Mouse (Mus musculus) heart, embryonic 10.5 days (tissue): ENCODE results near the gene Ccdc171. TPM values are rescaled to one million over a fixed set of nuclear protein-coding genes. Genes with fewer than 3 reads are reported as not detected.

Source experiments
- DNase-seq: peaks from one replicate; pipeline ENCODE4 v3.0.0-alpha.2; 2017; ENCODE audit warnings: low spot score
- H3K27ac ChIP-seq: fragments of 300-500 bp; sonication (generic); 2 replicates; pipeline ENCODE4 v1.5.1; 2016; ENCODE audit warnings: mild to moderate bottlenecking
- H3K27me3 ChIP-seq: fragments of 300-500 bp; sonication (generic); 2 replicates; pipeline ENCODE4 v1.6.1; 2016; ENCODE audit warnings: mild to moderate bottlenecking; ENCODE audit not compliant: poor library complexity, insufficient read depth, severe bottlenecking
- H3K36me3 ChIP-seq: fragments of 300-500 bp; sonication (generic); 2 replicates; pipeline ENCODE4 v1.6.1; 2016; ENCODE audit warnings: mild to moderate bottlenecking, moderate library complexity
- H3K4me1 ChIP-seq: fragments of 300-500 bp; sonication (generic); 2 replicates; pipeline ENCODE4 v1.6.1; 2016; ENCODE audit warnings: mild to moderate bottlenecking
- H3K4me3 ChIP-seq: fragments of 300-500 bp; sonication (generic); 2 replicates; pipeline ENCODE4 v1.5.1; 2016; ENCODE audit warnings: mild to moderate bottlenecking, moderate library complexity
- H3K9me3 ChIP-seq: fragments of 300-500 bp; sonication (generic); 2 replicates; pipeline ENCODE4 v1.6.1; 2016; ENCODE audit warnings: mild to moderate bottlenecking, moderate library complexity
- WGBS: fragments of 180-500 bp; shearing (Covaris S2); methylation state at CpG from one replicate; pipeline ENCODE4 v1.1.7; 2016; 5-methylcytosine and 5-hydroxymethylcytosine counted together
- polyA plus RNA-seq: library from polyadenylated mRNA; unstranded; fragments of >200 nt; fragmentation: Nextera tagmentation; extraction: Ambion mirVana; gene quantifications from 2 replicates; pipeline ENCODE4 v1.2.1, GENCODE M21; 2016

The Ccdc171 gene
- polyA plus RNA-seq, 1 experiment from 2014 or later = 3.3 TPM

DNA sequence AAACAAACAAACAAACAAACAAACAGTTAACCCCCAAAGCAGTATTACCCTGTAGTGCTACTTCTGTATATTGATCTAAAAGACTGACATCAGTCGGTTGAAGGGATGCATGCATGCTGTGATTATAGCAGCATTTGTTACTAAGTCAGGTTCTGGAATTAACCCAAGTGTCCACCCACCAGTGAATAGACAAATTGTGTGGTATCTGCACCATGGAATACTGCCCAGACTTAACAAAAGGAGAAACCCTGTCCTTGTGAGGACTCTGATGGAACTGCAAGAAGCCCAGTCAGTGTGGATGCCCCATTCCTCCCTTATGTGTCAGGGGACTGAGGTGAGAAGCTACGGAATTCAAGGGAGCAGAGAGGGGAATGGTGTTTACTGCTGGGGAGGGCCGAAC lies 336.4 kb downstream of the Ccdc171 start:
- Histone ChIP-seq H3K4me1 (no peaks in the 10 kb centered on the region), H3K9me3 (no peaks in the 10 kb centered on the region)
- WGBS = 67% methylated on average over 3 of the region's 3 CpGs

DNA sequence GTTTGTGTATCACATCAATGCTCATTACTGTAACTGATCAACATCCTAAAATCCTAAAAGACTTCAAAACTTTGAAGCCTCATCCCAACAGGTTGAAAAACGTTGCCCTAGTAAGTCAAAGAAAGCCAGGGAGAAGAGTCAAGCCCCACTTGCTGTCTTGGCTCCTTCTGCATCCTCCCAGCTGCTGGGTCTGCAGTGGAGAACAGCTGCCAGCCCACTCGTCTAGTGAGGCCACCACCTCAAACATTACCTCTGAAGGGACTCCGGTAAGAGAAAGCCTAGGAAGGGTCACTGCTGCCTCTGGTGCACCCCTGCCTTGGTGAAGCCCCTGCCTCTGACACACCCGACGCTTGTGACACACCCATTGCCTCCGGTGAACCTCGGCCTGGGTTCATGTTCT lies 336.9 kb downstream of the Ccdc171 start:
- no peaks in the 10 kb centered on the region for H3K27me3 ChIP-seq
- WGBS = 72% methylated on average over 7 of the region's 7 CpGs
- no peak for DNase-seq

More for the DNA sequence above, 336.4 kb downstream of the Ccdc171 start:
- no peak overlapping the region for H3K4me3 ChIP-seq
- H3K27ac ChIP-seq = no peak overlapping the region
- no peak for DNase-seq
- no peaks in the 10 kb centered on the region for H3K27me3 ChIP-seq
- no peaks in the 10 kb centered on the region for H3K36me3 ChIP-seq

DNA sequence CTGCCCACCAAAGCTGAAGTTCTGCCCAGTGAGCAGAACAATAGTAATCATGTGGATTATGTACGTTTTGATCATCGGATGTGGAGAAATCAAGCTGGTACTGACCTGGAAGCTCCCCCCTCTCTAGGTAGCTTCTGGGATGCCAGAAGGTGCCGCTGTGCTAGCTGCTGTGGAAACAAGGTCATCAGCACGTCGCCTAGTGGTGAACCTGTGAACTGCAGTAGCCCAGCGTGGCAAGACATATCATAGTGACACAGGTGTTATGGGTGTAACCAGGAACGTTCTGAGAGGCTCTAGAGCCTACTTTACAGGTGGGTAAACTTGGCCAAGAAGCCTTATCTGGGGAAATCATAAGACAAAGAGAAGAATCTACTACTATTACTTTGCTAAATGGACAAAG lies 351.3 kb downstream of the Ccdc171 start:
- WGBS = 53% methylated on average over 7 of the region's 7 CpGs
- Histone ChIP-seq H3K4me3 (no peak overlapping the region), H3K4me1 (no peaks in the 10 kb centered on the region), H3K9me3 (no peaks in the 10 kb centered on the region), H3K27me3 (no peaks in the 10 kb centered on the region), H3K36me3 (no peaks in the 10 kb centered on the region), H3K27ac (no peak overlapping the region)
- no peak for DNase-seq

More for the DNA sequence above, 336.9 kb downstream of the Ccdc171 start:
- Histone ChIP-seq H3K36me3 (no peaks in the 10 kb centered on the region), H3K4me1 (no peaks in the 10 kb centered on the region), H3K4me3 (no peak overlapping the region), H3K9me3 (no peaks in the 10 kb centered on the region), H3K27ac (no peak overlapping the region)

DNA sequence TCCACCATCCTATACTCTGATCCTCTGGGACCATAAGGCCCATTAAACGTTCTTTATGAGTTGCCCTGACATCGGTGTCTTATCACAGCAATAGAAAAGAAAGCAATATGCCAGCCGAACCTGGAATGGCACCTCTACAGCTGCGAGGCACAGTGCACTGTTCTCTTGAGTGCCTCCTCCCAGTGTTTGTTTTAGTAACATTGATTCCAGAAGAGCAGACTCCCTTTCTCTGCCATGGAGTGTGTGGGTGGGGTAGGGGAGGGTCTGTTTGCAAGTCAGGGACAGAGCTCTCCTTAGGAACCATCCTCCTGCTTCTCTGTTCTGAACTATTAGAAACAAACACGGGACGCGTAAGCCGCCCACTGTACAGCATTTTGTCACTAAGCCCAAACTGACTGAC lies 352.9 kb downstream of the Ccdc171 start:
- no peak for DNase-seq
- Histone ChIP-seq H3K36me3 (no peaks in the 10 kb centered on the region), H3K4me3 (no peak overlapping the region), H3K27ac (no peak overlapping the region), H3K9me3 (no peaks in the 10 kb centered on the region), H3K27me3 (no peaks in the 10 kb centered on the region), H3K4me1 (no peaks in the 10 kb centered on the region)
- WGBS = 81% methylated on average over 8 of the region's 8 CpGs

DNA sequence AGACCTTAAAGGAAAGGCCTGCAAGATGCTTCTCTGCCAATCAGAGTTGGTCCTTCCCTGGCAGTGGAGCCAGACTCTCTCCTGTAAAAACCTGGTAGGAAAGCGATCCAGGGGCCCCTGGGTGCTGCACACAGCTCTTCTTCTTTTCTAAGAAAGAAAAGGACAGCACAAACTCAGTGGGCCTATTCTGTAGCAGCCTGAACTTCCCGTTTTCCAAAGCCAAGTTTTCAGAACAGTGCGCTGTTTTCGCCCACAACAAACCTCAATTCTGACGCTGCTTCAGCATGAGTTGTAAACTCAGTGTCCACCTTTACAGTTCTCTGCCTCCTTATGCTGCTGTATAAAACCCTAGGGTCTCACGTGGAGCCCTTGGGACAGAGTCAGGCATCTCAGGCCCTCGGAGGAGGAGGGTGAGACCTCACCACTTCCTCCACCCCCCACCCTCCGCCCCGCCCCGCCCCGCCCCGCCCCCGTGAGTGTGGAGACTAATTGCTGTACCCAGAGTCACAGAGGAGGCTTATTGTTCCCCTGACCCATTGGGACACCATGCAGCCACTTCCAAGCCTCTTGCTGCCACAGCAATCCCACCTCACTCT lies 363.2 kb downstream of the Ccdc171 start:
- WGBS = 44% methylated on average over 13 of the region's 13 CpGs
- Histone ChIP-seq H3K27me3 (no peaks in the 10 kb centered on the region), H3K27ac (no peak overlapping the region), H3K9me3 (no peaks in the 10 kb centered on the region), H3K4me3 (no peak overlapping the region), H3K4me1 (no peaks in the 10 kb centered on the region), H3K36me3 (no peaks in the 10 kb centered on the region)
- DNase-seq = no peak

DNA sequence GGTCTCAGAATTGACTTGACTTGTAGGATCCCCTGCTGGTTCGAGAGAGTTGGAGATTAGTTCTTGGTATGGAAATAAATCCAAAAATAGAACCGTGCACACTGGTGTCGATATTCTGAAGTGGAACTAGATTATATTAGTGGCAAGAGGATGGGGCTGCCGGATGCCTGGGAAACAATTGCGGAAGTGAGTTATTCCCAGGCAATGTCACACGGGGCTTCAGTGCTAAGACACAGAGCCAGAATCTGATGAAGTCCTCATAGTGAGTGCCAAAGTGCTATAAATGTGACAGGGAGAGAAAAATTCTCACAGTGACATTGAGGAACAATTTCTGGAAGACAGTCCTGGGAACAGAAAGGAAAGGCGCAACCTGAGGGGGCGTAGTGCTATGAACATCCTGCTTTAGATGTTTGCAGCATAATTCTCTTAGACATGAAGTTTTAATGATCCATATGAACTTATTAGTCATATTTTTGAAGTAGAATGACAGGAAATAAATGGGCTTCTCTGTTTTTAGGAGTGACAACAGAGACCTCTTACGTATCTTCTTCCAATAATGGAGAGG lies 376.8 kb downstream of the Ccdc171 start:
- Histone ChIP-seq H3K4me3 (0 out of 2 replicates have a peak overlapping the region, but pooled peaks have one; percentile 16), H3K27me3 (no peaks in the 10 kb centered on the region), H3K27ac (no peak overlapping the region), H3K36me3 (no peaks in the 10 kb centered on the region), H3K9me3 (no peaks in the 10 kb centered on the region), H3K4me1 (no peaks in the 10 kb centered on the region)
- 59% methylated on average over 9 of the region's 9 CpGs for WGBS
- no peak for DNase-seq

Other genes with a start within 250 kb of the Ccdc171 start
- 2.5 and 3.1 TPM in 2 replicates for gene Ttc39b, start 201.3 kb upstream of the Ccdc171 start, polyA plus RNA-seq
- gene Snapc3, start 107.8 kb upstream of the Ccdc171 start, polyA plus RNA-seq = 34.9 and 43.6 TPM in 2 replicates
- 96.6 and 148 TPM in 2 replicates for gene Psip1, start 39.1 kb upstream of the Ccdc171 start, polyA plus RNA-seq